In the genomic region with DNA sequence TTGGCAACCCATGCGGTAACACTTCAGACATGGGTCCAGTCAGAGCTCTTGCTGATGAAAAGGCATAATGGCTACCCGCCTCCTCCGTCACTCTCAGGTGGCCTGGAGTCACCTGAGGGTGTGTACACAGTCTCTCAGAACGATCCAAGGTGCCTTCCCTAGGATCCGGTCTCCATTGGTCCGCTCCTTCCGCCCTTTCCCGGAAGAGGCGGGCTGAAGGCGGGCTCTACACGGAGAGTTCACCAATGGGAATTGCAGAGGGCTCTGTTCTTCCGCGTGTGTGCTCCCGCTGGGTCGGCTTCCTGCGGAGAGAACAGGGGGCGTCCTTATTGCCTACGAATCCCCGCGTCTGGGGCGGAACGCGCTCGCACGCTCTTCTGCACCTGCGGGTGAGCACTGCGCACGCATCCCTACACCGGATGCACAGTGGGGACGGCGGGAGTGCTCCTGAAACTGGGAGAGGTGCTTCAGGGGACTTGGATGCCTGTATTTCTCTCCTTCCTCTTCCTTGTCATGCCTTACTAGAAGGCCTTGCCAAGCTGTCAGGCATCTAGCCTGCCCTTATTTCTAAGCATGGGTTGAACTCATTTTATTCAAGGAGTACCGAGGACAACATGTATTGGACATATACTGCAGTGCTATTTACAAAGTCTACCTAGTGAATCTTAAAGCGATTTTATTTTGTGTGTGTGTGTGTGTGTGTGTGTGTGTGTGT, we compare ENCODE assay signal across 8 mouse cellular contexts. TPM values are rescaled to one million over a fixed set of nuclear protein-coding genes. Genes with fewer than 3 reads are reported as not detected.
A peak's percentile ranks its signal among the peaks of the same experiment; 100 is the strongest.
DNase-seq lines count a peak whose midpoint lies in the region; ATAC-seq and TF ChIP-seq lines count a peak whose summit lies in the region.

Gene Coa4, plus strand, starts transcription at position 268 of the 715 bp plus-strand sequence.

- H3K27me3 ChIP-seq in embryonic facial prominence, embryonic 15.5 days, result no peaks in the 10 kb centered on the region
- no peaks in the 10 kb centered on the region for H3K27me3 ChIP-seq in limb, embryonic 14.5 days (ENCODE audit: control insufficient read depth, insufficient read depth, low read length)
- H3K27me3 ChIP-seq in midbrain, postnatal 0 days (ENCODE audit: insufficient read depth, low read length), result no peaks in the 10 kb centered on the region

- WGBS in bone marrow, adult 2 months, result under 1% methylated on average over 33 of the region's 33 CpGs
- under 1% methylated on average over 33 of the region's 33 CpGs for WGBS in embryonic facial prominence, embryonic 15.5 days
- WGBS in limb, embryonic 14.5 days, result under 1% methylated on average over 32 of the region's 33 CpGs
- WGBS in midbrain, postnatal 0 days, result under 1% methylated on average over 33 of the region's 33 CpGs

- peak within 1 kb of the TSS; percentile 69 for H3K27ac ChIP-seq in bone marrow, adult 2 months (ENCODE audit: control insufficient read depth, insufficient read depth, low read depth, low read length, poor library complexity)
- peak within 1 kb of the TSS; percentile 88 for H3K27ac ChIP-seq in embryonic facial prominence, embryonic 15.5 days (replicated peaks)
- H3K27ac ChIP-seq in limb, embryonic 14.5 days (replicated peaks; ENCODE audit: low read depth, low read length), result peak within 1 kb of the TSS; percentile 61
- peak within 1 kb of the TSS; percentile 91 for H3K27ac ChIP-seq in midbrain, postnatal 0 days (ENCODE audit: low read depth, low read length)

- ATAC-seq in embryonic facial prominence, embryonic 15.5 days (ENCODE audit: insufficient number of reproducible peaks, low FRiP score, low TSS enrichment, low read depth), result peak; percentile 98
- ATAC-seq in limb, embryonic 14.5 days (ENCODE audit: low FRiP score, low read depth), result peak; percentile 99
- ATAC-seq in midbrain, postnatal 0 days (ENCODE audit: low FRiP score), result peak; percentile 100

- H3K4me3 ChIP-seq in bone marrow, adult 2 months (replicated peaks; ENCODE audit: control insufficient read depth, low read depth, low read length), result peak within 1 kb of the TSS; percentile 92
- peak within 1 kb of the TSS; percentile 77 for H3K4me3 ChIP-seq in embryonic facial prominence, embryonic 15.5 days (replicated peaks)
- H3K4me3 ChIP-seq in limb, embryonic 14.5 days (replicated peaks; ENCODE audit: low read length), result peak within 1 kb of the TSS; percentile 53
- H3K4me3 ChIP-seq in midbrain, postnatal 0 days (ENCODE audit: low read depth, low read length), result peak within 1 kb of the TSS; percentile 60

- 0 out of 2 replicates have a peak, but pooled peaks have one; percentile 7 for TF ChIP-seq CTCF in bone marrow, adult 2 months (IDR thresholded peaks at IDR 0.05; ENCODE audit: control insufficient read depth, insufficient read depth, low read length)
- TF ChIP-seq CTCF in midbrain, postnatal 0 days (IDR thresholded peaks at IDR 0.05), result peak; percentile 48

- TF ChIP-seq POLR2A in bone marrow, adult 2 months (IDR thresholded peaks at IDR 0.05; ENCODE audit: borderline replicate concordance, control insufficient read depth, low read depth, low read length), result peak; percentile 82
- peak; percentile 43; the same call in 1 of the 2 replicates for TF ChIP-seq POLR2A in limb, embryonic 14.5 days (IDR thresholded peaks at IDR 0.05; ENCODE audit: borderline replicate concordance, extremely low read depth, insufficient read depth, insufficient read length)

- DNase-seq in 416B (ENCODE audit: low read depth), result peak; percentile 95
- DNase-seq in heart, adult 8-10 months (ENCODE audit: low spot score), result peak; percentile 84
- peak; percentile 90 for DNase-seq in kidney, adult 9 months
- peak; percentile 94 for DNase-seq in limb, embryonic 14.5 days (ENCODE audit: low spot score)
- peak; percentile 97 for DNase-seq in midbrain, postnatal 0 days (ENCODE audit: low spot score)
- DNase-seq in spleen, postnatal 14 days (ENCODE audit: low spot score in 2 of 2), result peak; percentile 61 to 71

- H3K4me1 ChIP-seq in bone marrow, adult 2 months (ENCODE audit: control insufficient read depth, insufficient read depth, low read length), result peaks cover 1% of the 10 kb centered on the region; the same call in 1 of the 2 replicates
- H3K4me1 ChIP-seq in embryonic facial prominence, embryonic 15.5 days, result 0 out of 2 replicates have a peak, but pooled peaks cover 5% of the 10 kb centered on the region
- peaks cover 7% of the 10 kb centered on the region; the same call in 1 of the 2 replicates for H3K4me1 ChIP-seq in limb, embryonic 14.5 days (ENCODE audit: control insufficient read depth, insufficient read depth, low read length)
- H3K4me1 ChIP-seq in midbrain, postnatal 0 days (ENCODE audit: insufficient read depth, low read length), result no peaks in the 10 kb centered on the region; the same call in 1 of the 2 replicates

- H3K9me3 ChIP-seq in embryonic facial prominence, embryonic 15.5 days (replicated peaks), result no peaks in the 10 kb centered on the region
- no peaks in the 10 kb centered on the region for H3K9me3 ChIP-seq in limb, embryonic 14.5 days (ENCODE audit: control insufficient read depth, low read length)
- no peaks in the 10 kb centered on the region for H3K9me3 ChIP-seq in midbrain, postnatal 0 days (ENCODE audit: low read length)

- peaks cover 14% of the 10 kb centered on the region for H3K36me3 ChIP-seq in embryonic facial prominence, embryonic 15.5 days
- H3K36me3 ChIP-seq in limb, embryonic 14.5 days (ENCODE audit: control insufficient read depth, insufficient read depth, low read length), result peaks cover 15% of the 10 kb centered on the region
- H3K36me3 ChIP-seq in midbrain, postnatal 0 days (ENCODE audit: insufficient read depth, low read length), result peaks cover 10% of the 10 kb centered on the region; the same call in 1 of the 2 replicates

- peak within 1 kb of the TSS; percentile 61 for H3K4me2 ChIP-seq in embryonic facial prominence, embryonic 15.5 days (replicated peaks)
- H3K4me2 ChIP-seq in limb, embryonic 14.5 days (replicated peaks; ENCODE audit: low read depth, low read length, severe bottlenecking), result peak within 1 kb of the TSS; percentile 57
- H3K4me2 ChIP-seq in midbrain, postnatal 0 days (ENCODE audit: low read depth, low read length, poor library complexity, severe bottlenecking), result peak within 1 kb of the TSS; percentile 63

- H3K9ac ChIP-seq in embryonic facial prominence, embryonic 15.5 days, result peak within 1 kb of the TSS; percentile 78
- peak within 1 kb of the TSS; percentile 58 for H3K9ac ChIP-seq in limb, embryonic 14.5 days (ENCODE audit: low read depth, low read length, severe bottlenecking)
- H3K9ac ChIP-seq in midbrain, postnatal 0 days (replicated peaks; ENCODE audit: low read length, poor library complexity, severe bottlenecking), result peak within 1 kb of the TSS; percentile 70

RNA-seq across cellular contexts. Expression of gene Coa4, which starts in this region (rescaled TPM):
- polyA plus RNA-seq in bone marrow, adult 2 months (2011; ENCODE audit: insufficient read depth, insufficient read length, low replicate concordance, missing spikeins), result 3.5 and 7.4 TPM in 2 replicates
- polyA plus RNA-seq in embryonic facial prominence, embryonic 15.5 days (2015; fragmentation: Nextera tagmentation; extraction: Ambion mirVana), result 19.7 and 20.8 TPM in 2 replicates
- 10 to 100 TPM; 14.3 to 19.9 (median 17.6) TPM for total RNA-seq in heart, adult 8-10 months (2022)
- 13.5 and 15.5 TPM in 2 replicates for polyA plus RNA-seq in limb, embryonic 14.5 days (2012; rRNA removed)
- polyA plus RNA-seq in limb, embryonic 14.5 days (2014; fragmentation: Nextera tagmentation; extraction: Ambion mirVana), result 22.2 and 22.3 TPM in 2 replicates
- total RNA-seq in midbrain, postnatal 0 days (2014; rRNA removed), result 3.9 and 7.5 TPM in 2 replicates
- polyA plus RNA-seq in midbrain, postnatal 0 days (2015; fragmentation: Nextera tagmentation; extraction: Ambion mirVana), result 5.7 and 6.5 TPM in 2 replicates

Comparison
In these comparisons a context has a peak if more than half of its experiments do, and no peak if none do; other contexts are left out.
1. Peak in every context shown above with its lines: DNase-seq, ATAC-seq, H3K4me3 ChIP-seq and H3K27ac ChIP-seq.